Mouse (Mus musculus) lung, postnatal 0 days (tissue): Measurements from ENCODE around the gene Il12a. TPM values are rescaled to one million over a fixed set of nuclear protein-coding genes. Genes with fewer than 3 reads are reported as not detected.

Source experiments
- ATAC-seq: fragments of 200-750 bp; cut with Nextera tagmentation; 2 replicates; pipeline ENCODE4 v1.8.0; 2017; ENCODE audit warnings: moderate library complexity
- DNase-seq: peaks from one replicate; pipeline ENCODE4 v3.0.0-alpha.2; 2016; ENCODE audit warnings: low spot score
- H3K27ac ChIP-seq: fragments of 300-500 bp; sonication (generic); 2 replicates; pipeline ENCODE4 v1.5.1; 2014; ENCODE audit warnings: antibody characterized with exemption, mild to moderate bottlenecking, low read length, mixed read lengths
- H3K27me3 ChIP-seq: fragments of 300-500 bp; sonication (generic); replicated peaks from 2 replicates; pipeline ENCODE4 v1.6.1; 2014; ENCODE audit warnings: low read length, mixed read lengths; ENCODE audit not compliant: insufficient read depth
- H3K36me3 ChIP-seq: fragments of 300-500 bp; sonication (generic); 2 replicates; pipeline ENCODE4 v1.6.1; 2014; ENCODE audit warnings: low read length, mixed read lengths; ENCODE audit not compliant: insufficient read depth
- H3K4me1 ChIP-seq: fragments of 300-500 bp; sonication (generic); 2 replicates; pipeline ENCODE4 v1.6.1; 2014; ENCODE audit warnings: antibody characterized with exemption, low read depth, low read length, mixed read lengths; ENCODE audit not compliant: insufficient read depth
- H3K4me2 ChIP-seq: fragments of 300-500 bp; sonication (generic); replicated peaks from 2 replicates; pipeline ENCODE4 v1.6.1; 2014; ENCODE audit warnings: low read depth, mild to moderate bottlenecking, low read length, moderate library complexity, mixed read lengths
- H3K4me3 ChIP-seq: fragments of 300-500 bp; sonication (generic); 2 replicates; pipeline ENCODE4 v1.5.1; 2014; ENCODE audit warnings: low read depth, low read length
- H3K9ac ChIP-seq: fragments of 300-500 bp; sonication (generic); replicated peaks from 2 replicates; pipeline ENCODE4 v1.6.1; 2014; ENCODE audit warnings: low read depth, mild to moderate bottlenecking
- H3K9me3 ChIP-seq: fragments of 300-500 bp; sonication (generic); 2 replicates; pipeline ENCODE4 v1.6.1; 2016; ENCODE audit warnings: low read length, mixed read lengths
- CTCF ChIP-seq: IDR thresholded peaks from 2 replicates; pipeline ENCODE4 v1.5.1; 2016; ENCODE audit warnings: antibody characterized with exemption, mild to moderate bottlenecking
- EP300 ChIP-seq: IDR thresholded peaks from 2 replicates; pipeline ENCODE4 v1.6.1; 2016; ENCODE audit warnings: antibody characterized with exemption, mild to moderate bottlenecking, control low read depth
- WGBS: fragments of 180-500 bp; shearing (Covaris S2); extraction: QIAGEN DNeasy Blood & Tissue Kit; methylation state at CpG from one replicate; pipeline ENCODE4 v1.1.7; 2014; 5-methylcytosine and 5-hydroxymethylcytosine counted together
- polyA plus RNA-seq: library from polyadenylated mRNA; unstranded; fragments of >200 nt; fragmentation: Nextera tagmentation; extraction: Ambion mirVana; gene quantifications from 2 replicates; pipeline ENCODE4 v1.2.1, GENCODE M21; 2015

The Il12a gene
- polyA plus RNA-seq, 1 experiment from 2014 or later, result 1.4 TPM

DNA sequence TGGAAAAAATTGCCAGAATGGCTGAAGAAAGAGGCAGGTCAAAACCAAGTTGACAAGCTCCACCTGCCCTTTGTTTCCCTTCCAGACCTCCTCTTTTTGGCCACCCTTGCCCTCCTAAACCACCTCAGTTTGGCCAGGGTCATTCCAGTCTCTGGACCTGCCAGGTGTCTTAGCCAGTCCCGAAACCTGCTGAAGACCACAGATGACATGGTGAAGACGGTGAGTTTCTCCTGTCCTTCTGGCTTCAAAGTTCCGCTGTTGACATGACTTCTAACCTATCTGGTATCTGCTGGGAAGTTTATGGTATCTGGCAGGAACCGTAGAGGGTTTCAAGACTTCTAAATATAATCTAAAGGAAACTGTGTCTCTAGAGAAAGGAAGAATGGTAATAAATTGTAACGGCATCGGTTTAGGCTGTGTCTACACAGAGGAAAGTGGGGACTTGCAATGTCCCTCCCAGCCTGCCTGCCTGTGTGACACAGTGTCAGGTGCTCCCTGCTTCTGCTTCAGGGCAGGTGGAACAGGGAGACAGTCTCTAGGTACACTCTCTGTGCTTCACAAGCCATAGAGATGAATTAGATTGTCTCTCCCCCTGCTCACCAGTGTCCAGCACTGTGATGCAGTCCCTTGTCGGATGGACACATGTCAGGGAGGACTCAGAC, 1.6 kb downstream of the Il12a start:
- Histone ChIP-seq H3K4me1 (no peaks in the 10 kb centered on the region), H3K9me3 (no peaks in the 10 kb centered on the region), H3K9ac (no peak overlapping the region), H3K27ac (peak overlapping the region; percentile 71; the same call in 1 of the 2 replicates), H3K27me3 (no peaks in the 10 kb centered on the region), H3K36me3 (no peaks in the 10 kb centered on the region), H3K4me3 (no peak overlapping the region), H3K4me2 (peak overlapping the region; percentile 27; the same call in 1 of the 2 replicates)
- peak; percentile 29; the same call in 1 of the 2 replicates for ATAC-seq
- DNase-seq, result no peak
- TF ChIP-seq EP300 (no peak), CTCF (no peak)
- WGBS, result 41% methylated on average over 7 of the region's 7 CpGs

DNA sequence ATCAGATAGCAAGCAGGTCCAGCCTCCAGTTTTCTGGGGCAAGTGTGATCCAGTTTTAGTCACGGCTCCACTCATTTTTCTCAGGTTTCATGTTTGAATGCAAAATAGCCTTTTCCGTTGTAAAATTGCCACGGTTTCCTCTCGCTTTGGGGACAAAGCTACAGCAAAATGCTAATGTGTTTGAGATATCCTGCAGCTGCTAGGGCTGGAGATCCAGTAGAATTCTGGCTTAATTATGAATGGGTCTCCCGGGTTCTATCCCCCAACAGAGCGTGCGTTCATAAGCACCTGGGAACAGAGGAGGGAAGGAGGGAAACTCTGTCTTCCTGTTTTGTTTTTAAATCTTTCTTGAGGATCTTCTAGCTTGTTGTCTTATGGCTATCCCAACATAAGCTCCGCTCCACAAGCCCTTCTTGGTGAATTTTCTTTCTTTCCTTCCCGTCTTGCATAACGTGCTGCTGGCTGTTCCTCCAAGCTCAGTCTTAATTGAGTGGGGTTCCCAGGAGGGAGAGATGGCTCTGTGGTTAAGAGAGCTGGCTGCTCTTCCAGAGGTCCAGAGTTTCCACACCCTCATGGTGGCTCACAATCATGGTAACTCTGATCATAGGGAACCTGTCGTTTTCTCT, 2.3 kb downstream of the Il12a start:
- Histone ChIP-seq H3K9me3 (no peaks in the 10 kb centered on the region), H3K9ac (no peak overlapping the region), H3K27me3 (no peaks in the 10 kb centered on the region), H3K4me3 (no peak overlapping the region), H3K4me1 (no peaks in the 10 kb centered on the region), H3K27ac (peak overlapping the region; percentile 71), H3K36me3 (no peaks in the 10 kb centered on the region), H3K4me2 (peak overlapping the region; percentile 27; the same call in 1 of the 2 replicates)
- TF ChIP-seq CTCF (no peak), EP300 (no peak)
- DNase-seq, result peak; percentile 64
- peak; percentile 43; the same call in 1 of the 2 replicates for ATAC-seq
- 47% methylated on average over 11 of the region's 11 CpGs for whole genome bisulfite sequencing

DNA sequence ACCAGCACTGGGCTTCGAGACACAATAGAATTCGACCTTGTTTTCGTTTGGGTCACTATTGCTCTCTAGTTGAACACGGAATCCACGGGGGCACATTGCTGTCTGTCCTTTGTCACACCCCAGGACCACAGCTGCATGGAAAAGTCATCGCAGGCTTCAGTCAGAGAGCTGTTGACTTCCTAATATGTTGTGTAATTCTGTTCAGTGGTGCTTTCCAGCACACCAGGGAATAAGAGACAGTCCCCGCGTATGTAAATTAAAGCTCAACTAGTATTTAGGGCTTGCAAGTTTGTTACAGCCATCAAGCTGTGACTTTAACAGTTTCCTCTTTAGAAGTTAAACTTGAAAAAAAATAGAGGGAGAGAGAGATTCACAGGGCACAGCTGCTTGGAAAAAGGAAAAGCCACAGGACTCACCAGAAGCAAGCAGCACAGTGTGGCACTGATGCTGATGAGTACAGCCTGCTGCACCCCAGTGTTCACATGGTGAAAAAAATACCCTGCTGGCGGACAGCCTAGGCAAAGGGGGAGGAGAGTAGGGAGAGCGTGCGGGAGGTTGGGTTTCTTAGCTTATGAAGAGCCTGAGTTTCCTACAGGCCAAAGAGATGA, 3.1 kb downstream of the Il12a start:
- Histone ChIP-seq H3K27ac (peak overlapping the region; percentile 71), H3K4me1 (no peaks in the 10 kb centered on the region), H3K9ac (no peak overlapping the region), H3K4me2 (no peak overlapping the region), H3K36me3 (no peaks in the 10 kb centered on the region), H3K4me3 (no peak overlapping the region), H3K27me3 (no peaks in the 10 kb centered on the region), H3K9me3 (no peaks in the 10 kb centered on the region)
- TF ChIP-seq EP300 (no peak), CTCF (peak; percentile 36)
- WGBS, result 32% methylated on average over 11 of the region's 11 CpGs
- DNase-seq (peak; percentile 76), ATAC-seq (peak; percentile 87)

DNA sequence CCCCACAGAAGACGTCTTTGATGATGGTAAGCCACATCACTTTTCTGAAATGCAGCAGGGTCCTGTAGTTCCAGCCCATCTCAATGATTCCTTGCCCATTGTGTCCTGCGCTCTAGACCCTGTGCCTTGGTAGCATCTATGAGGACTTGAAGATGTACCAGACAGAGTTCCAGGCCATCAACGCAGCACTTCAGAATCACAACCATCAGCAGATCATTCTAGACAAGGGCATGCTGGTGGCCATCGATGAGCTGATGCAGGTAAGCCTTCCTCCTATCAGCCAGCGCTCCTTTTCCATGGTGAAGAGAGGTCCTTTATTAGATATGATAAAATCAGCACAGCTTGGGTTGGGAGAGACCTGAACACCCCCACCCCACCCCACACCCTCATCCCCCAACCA, 4.9 kb downstream of the Il12a start:
- no peaks in the 10 kb centered on the region for H3K27me3 ChIP-seq
- no peak for TF ChIP-seq EP300
- TF ChIP-seq CTCF, result no peak
- H3K36me3 ChIP-seq, result no peaks in the 10 kb centered on the region
- WGBS, result 96% methylated on average over 5 of the region's 5 CpGs
- H3K4me2 ChIP-seq, result no peak overlapping the region
- H3K4me1 ChIP-seq, result no peaks in the 10 kb centered on the region
- H3K4me3 ChIP-seq, result no peak overlapping the region
- H3K9ac ChIP-seq, result no peak overlapping the region
- no peak for ATAC-seq
- DNase-seq, result no peak
- H3K27ac ChIP-seq, result no peak overlapping the region
- no peaks in the 10 kb centered on the region for H3K9me3 ChIP-seq

DNA sequence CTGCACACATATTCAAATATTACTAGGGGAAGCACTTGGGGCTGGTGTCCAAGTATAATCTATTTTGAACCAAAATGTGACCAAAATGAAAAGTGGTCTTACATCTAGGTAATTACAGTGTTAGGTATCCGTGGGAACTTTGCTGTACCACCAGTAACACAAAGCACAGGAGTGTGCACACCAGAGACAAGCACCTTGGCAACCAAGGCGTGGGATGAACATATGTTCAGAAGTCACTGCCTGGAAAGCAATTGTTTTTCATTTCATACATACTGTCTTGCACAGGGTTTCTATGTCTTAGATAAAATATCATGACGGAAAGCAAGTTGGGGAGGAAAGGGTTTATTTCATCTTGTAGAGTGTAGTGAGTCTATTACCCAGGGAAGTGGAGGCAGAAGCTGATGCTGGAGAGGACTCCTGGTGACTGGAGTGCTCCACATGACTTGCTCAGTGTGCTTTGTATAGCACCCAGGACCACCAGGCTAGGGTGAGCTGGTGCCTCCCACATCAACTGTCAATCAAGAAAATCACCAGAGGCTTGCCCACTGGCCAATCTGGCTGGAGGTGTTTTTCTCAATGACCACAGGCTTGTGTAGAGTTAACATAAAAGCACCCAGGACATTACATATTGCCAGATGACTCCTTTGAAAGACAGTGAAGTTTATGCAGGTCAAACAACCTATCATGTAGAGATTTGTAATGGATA, 6.2 kb downstream of the Il12a start:
- ATAC-seq (no peak), DNase-seq (no peak)
- H3K4me1 ChIP-seq, result no peaks in the 10 kb centered on the region
- H3K9me3 ChIP-seq, result no peaks in the 10 kb centered on the region
- 84% methylated on average over 3 of the region's 3 CpGs for WGBS
- no peaks in the 10 kb centered on the region for H3K36me3 ChIP-seq
- no peak overlapping the region for H3K9ac ChIP-seq
- no peak for TF ChIP-seq CTCF
- TF ChIP-seq EP300, result no peak
- H3K4me3 ChIP-seq, result no peak overlapping the region
- H3K27me3 ChIP-seq, result no peaks in the 10 kb centered on the region
- no peak overlapping the region for H3K27ac ChIP-seq
- no peak overlapping the region for H3K4me2 ChIP-seq

DNA sequence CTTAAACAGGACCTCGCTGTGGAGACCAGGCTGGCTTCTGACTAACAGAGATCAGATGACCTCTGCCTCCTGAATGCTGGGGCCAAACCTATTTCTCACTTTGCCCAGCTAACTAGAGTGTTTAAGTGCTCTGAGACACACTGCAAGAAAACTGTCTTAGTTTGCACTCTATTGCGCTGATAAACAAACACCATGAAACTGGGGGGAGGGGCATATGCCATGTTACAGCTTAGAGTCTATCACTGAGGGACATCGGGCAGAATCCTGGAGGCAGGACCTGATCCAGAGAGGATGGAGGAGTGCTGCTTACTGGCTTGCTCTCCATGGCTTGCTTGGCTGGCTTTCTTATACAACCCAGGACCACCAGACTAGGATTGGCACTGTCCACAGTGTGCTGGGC, 8.2 kb downstream of the Il12a start:
- no peak for TF ChIP-seq EP300
- TF ChIP-seq CTCF, result no peak
- ATAC-seq, result no peak
- 87% methylated on average over 3 of the region's 3 CpGs for WGBS

More for the DNA sequence above, 8.2 kb downstream of the Il12a start:
- Histone ChIP-seq H3K4me3 (no peak overlapping the region), H3K27ac (no peak overlapping the region), H3K9me3 (no peaks in the 10 kb centered on the region), H3K27me3 (no peaks in the 10 kb centered on the region), H3K4me2 (no peak overlapping the region), H3K4me1 (no peaks in the 10 kb centered on the region), H3K9ac (no peak overlapping the region), H3K36me3 (no peaks in the 10 kb centered on the region)
- DNase-seq, result no peak
